Mouse (Mus musculus): Measurements from ENCODE around the gene S100a16. TPM values are rescaled to one million over a fixed set of nuclear protein-coding genes. Genes with fewer than 3 reads are reported as not detected.

The S100a16 gene
- polyA plus RNA-seq, 1 experiment from 2014 or later = 39.2 TPM

GRCm38 (mm10) chr3:90505216-90505615 lies 31.8 kb upstream of the S100a16 start:
- Histone ChIP-seq H3K9ac (ENCODE audit: low read length) (no peak overlapping the region), H3K36me3 (ENCODE audit: control insufficient read depth, insufficient read depth, low read length) (peaks cover 11% of the 10 kb centered on the region), H3K4me1 (ENCODE audit: control insufficient read depth, insufficient read depth, low read length) (peaks cover 6% of the 10 kb centered on the region), H3K27me3 (ENCODE audit: control insufficient read depth, insufficient read depth, low read length) (no peaks in the 10 kb centered on the region), H3K9me3 (ENCODE audit: control insufficient read depth, low read length) (no peaks in the 10 kb centered on the region), H3K4me2 (ENCODE audit: low read depth) (no peak overlapping the region), H3K4me3 (ENCODE audit: low read depth, low read length) (no peak overlapping the region), H3K27ac (ENCODE audit: low read depth, low read length) (no peak overlapping the region)
- ATAC-seq (ENCODE audit: insufficient read depth, low FRiP score, low TSS enrichment) = no peak
- 92% methylated on average over 5 of the region's 5 CpGs for WGBS
- DNase-seq (ENCODE audit: low spot score) = no peak

GRCm38 (mm10) chr3:90506362-90506761 lies 30.7 kb upstream of the S100a16 start:
- H3K4me3 ChIP-seq (ENCODE audit: low read depth, low read length) = no peak overlapping the region
- H3K4me1 ChIP-seq (ENCODE audit: control insufficient read depth, insufficient read depth, low read length) = peaks cover 6% of the 10 kb centered on the region
- no peak overlapping the region for H3K4me2 ChIP-seq (ENCODE audit: low read depth)
- H3K36me3 ChIP-seq (ENCODE audit: control insufficient read depth, insufficient read depth, low read length) = peaks cover 11% of the 10 kb centered on the region
- H3K9me3 ChIP-seq (ENCODE audit: control insufficient read depth, low read length) = no peaks in the 10 kb centered on the region
- no peak overlapping the region for H3K9ac ChIP-seq (ENCODE audit: low read length)
- ATAC-seq (ENCODE audit: insufficient read depth, low FRiP score, low TSS enrichment) = no peak
- no peak for DNase-seq (ENCODE audit: low spot score)
- H3K27ac ChIP-seq (ENCODE audit: low read depth, low read length) = no peak overlapping the region
- WGBS = 94% methylated on average over 3 of the region's 3 CpGs
- no peaks in the 10 kb centered on the region for H3K27me3 ChIP-seq (ENCODE audit: control insufficient read depth, insufficient read depth, low read length)

- Histone ChIP-seq H3K4me3 (ENCODE audit: low read depth, low read length) (peak overlapping the region; percentile 96), H3K9ac (ENCODE audit: low read length) (peak overlapping the region; percentile 99), H3K4me1 (ENCODE audit: control insufficient read depth, insufficient read depth, low read length) (peaks cover 6% of the 10 kb centered on the region), H3K4me2 (ENCODE audit: low read depth) (peak overlapping the region; percentile 77), H3K27me3 (ENCODE audit: control insufficient read depth, insufficient read depth, low read length) (no peaks in the 10 kb centered on the region), H3K27ac (ENCODE audit: low read depth, low read length) (peak overlapping the region; percentile 88; the same call in 1 of the 2 replicates), H3K36me3 (ENCODE audit: control insufficient read depth, insufficient read depth, low read length) (peaks cover 4% of the 10 kb centered on the region), H3K9me3 (ENCODE audit: control insufficient read depth, low read length) (no peaks in the 10 kb centered on the region)
- ATAC-seq (ENCODE audit: insufficient read depth, low FRiP score, low TSS enrichment) (no peak; the same call in 1 of the 2 replicates), DNase-seq (ENCODE audit: low spot score) (no peak)
- 3% methylated on average over 20 of the region's 20 CpGs for WGBS
These were observed 28.6 kb upstream of the S100a16 start for GRCm38 (mm10) chr3:90508287-90508949.

- Histone ChIP-seq H3K9ac (ENCODE audit: low read length) (peak within 1 kb of the TSS; percentile 99), H3K4me2 (ENCODE audit: low read depth) (peak within 1 kb of the TSS; percentile 77), H3K9me3 (ENCODE audit: control insufficient read depth, low read length) (no peaks in the 10 kb centered on the region), H3K27me3 (ENCODE audit: control insufficient read depth, insufficient read depth, low read length) (no peaks in the 10 kb centered on the region), H3K4me1 (ENCODE audit: control insufficient read depth, insufficient read depth, low read length) (peaks cover 6% of the 10 kb centered on the region), H3K36me3 (ENCODE audit: control insufficient read depth, insufficient read depth, low read length) (peaks cover 4% of the 10 kb centered on the region), H3K27ac (ENCODE audit: low read depth, low read length) (peak within 1 kb of the TSS; percentile 88), H3K4me3 (ENCODE audit: low read depth, low read length) (peak within 1 kb of the TSS; percentile 96)
- WGBS = under 1% methylated on average over 63 of the region's 66 CpGs
- DNase-seq (ENCODE audit: low spot score) (peak; percentile 99), ATAC-seq (ENCODE audit: insufficient read depth, low FRiP score, low TSS enrichment) (peak; percentile 91)
These were observed 27.9 kb upstream of the S100a16 start, which contains the start of gene Chtop for GRCm38 (mm10) chr3:90508950-90509746. TSS of gene Chtop (minus strand) at chr3:90509498.

- H3K4me3 ChIP-seq (ENCODE audit: low read depth, low read length) = peak overlapping the region; percentile 96
- peaks cover 6% of the 10 kb centered on the region for H3K4me1 ChIP-seq (ENCODE audit: control insufficient read depth, insufficient read depth, low read length)
- peak overlapping the region; percentile 34 for H3K4me2 ChIP-seq (ENCODE audit: low read depth)
- 17% methylated on average over 2 of the region's 2 CpGs for WGBS
- H3K36me3 ChIP-seq (ENCODE audit: control insufficient read depth, insufficient read depth, low read length) = peaks cover 4% of the 10 kb centered on the region
- H3K27me3 ChIP-seq (ENCODE audit: control insufficient read depth, insufficient read depth, low read length) = no peaks in the 10 kb centered on the region
- no peak overlapping the region for H3K27ac ChIP-seq (ENCODE audit: low read depth, low read length)
- H3K9ac ChIP-seq (ENCODE audit: low read length) = peak overlapping the region; percentile 35; the same call in 1 of the 2 replicates
- DNase-seq (ENCODE audit: low spot score) = no peak
- ATAC-seq (ENCODE audit: insufficient read depth, low FRiP score, low TSS enrichment) = 0 out of 2 replicates have a peak, but pooled peaks have one; percentile 17
- H3K9me3 ChIP-seq (ENCODE audit: control insufficient read depth, low read length) = no peaks in the 10 kb centered on the region
These were observed 27.3 kb upstream of the S100a16 start for GRCm38 (mm10) chr3:90509747-90510123.

GRCm38 (mm10) chr3:90512276-90512675 lies 24.8 kb upstream of the S100a16 start:
- Histone ChIP-seq H3K9ac (ENCODE audit: low read length) (no peak overlapping the region), H3K4me3 (ENCODE audit: low read depth, low read length) (no peak overlapping the region), H3K9me3 (ENCODE audit: control insufficient read depth, low read length) (no peaks in the 10 kb centered on the region), H3K36me3 (ENCODE audit: control insufficient read depth, insufficient read depth, low read length) (no peaks in the 10 kb centered on the region), H3K27me3 (ENCODE audit: control insufficient read depth, insufficient read depth, low read length) (no peaks in the 10 kb centered on the region), H3K4me1 (ENCODE audit: control insufficient read depth, insufficient read depth, low read length) (peaks cover 8% of the 10 kb centered on the region), H3K27ac (ENCODE audit: low read depth, low read length) (no peak overlapping the region), H3K4me2 (ENCODE audit: low read depth) (no peak overlapping the region)
- 86% methylated on average over 5 of the region's 5 CpGs for WGBS
- ATAC-seq (ENCODE audit: insufficient read depth, low FRiP score, low TSS enrichment) = no peak
- DNase-seq (ENCODE audit: low spot score) = no peak

GRCm38 (mm10) chr3:90512948-90513642 lies 24.0 kb upstream of the S100a16 start:
- H3K4me3 ChIP-seq (ENCODE audit: low read depth, low read length) = no peak overlapping the region
- no peak for DNase-seq (ENCODE audit: low spot score)
- no peaks in the 10 kb centered on the region for H3K27me3 ChIP-seq (ENCODE audit: control insufficient read depth, insufficient read depth, low read length)
- H3K9me3 ChIP-seq (ENCODE audit: control insufficient read depth, low read length) = no peaks in the 10 kb centered on the region
- ATAC-seq (ENCODE audit: insufficient read depth, low FRiP score, low TSS enrichment) = no peak
- H3K4me2 ChIP-seq (ENCODE audit: low read depth) = no peak overlapping the region
- no peaks in the 10 kb centered on the region for H3K36me3 ChIP-seq (ENCODE audit: control insufficient read depth, insufficient read depth, low read length)
- no peak overlapping the region for H3K9ac ChIP-seq (ENCODE audit: low read length)
- no peak overlapping the region for H3K27ac ChIP-seq (ENCODE audit: low read depth, low read length)
- H3K4me1 ChIP-seq (ENCODE audit: control insufficient read depth, insufficient read depth, low read length) = peaks cover 3% of the 10 kb centered on the region
- WGBS = 74% methylated on average over 9 of the region's 9 CpGs

- DNase-seq (ENCODE audit: low spot score) = peak; percentile 36
- Histone ChIP-seq H3K27ac (ENCODE audit: low read depth, low read length) (no peak within 1 kb of the TSS), H3K9ac (ENCODE audit: low read length) (peak within 1 kb of the TSS; percentile 45; the same call in 1 of the 2 replicates), H3K4me2 (ENCODE audit: low read depth) (peak within 1 kb of the TSS; percentile 62), H3K4me3 (ENCODE audit: low read depth, low read length) (peak within 1 kb of the TSS; percentile 25), H3K4me1 (ENCODE audit: control insufficient read depth, insufficient read depth, low read length) (peaks cover 2% of the 10 kb centered on the region; the same call in 1 of the 2 replicates), H3K27me3 (ENCODE audit: control insufficient read depth, insufficient read depth, low read length) (no peaks in the 10 kb centered on the region), H3K9me3 (ENCODE audit: control insufficient read depth, low read length) (no peaks in the 10 kb centered on the region), H3K36me3 (ENCODE audit: control insufficient read depth, insufficient read depth, low read length) (no peaks in the 10 kb centered on the region)
- no peak for ATAC-seq (ENCODE audit: insufficient read depth, low FRiP score, low TSS enrichment)
- 4% methylated on average over 24 of the region's 25 CpGs for WGBS
These were observed 23.1 kb upstream of the S100a16 start, which contains the start of the genes S100a1 and S100a13 for GRCm38 (mm10) chr3:90513796-90514590. TSS of gene S100a1 (minus strand) at chr3:90514392. TSS of gene S100a13 (plus strand) at chr3:90514435.

All from neural tube, embryonic 11.5 days (tissue).